Mouse (Mus musculus) small intestine, adult 2 months (tissue): ENCODE results near the gene Gm7358. TPM values are rescaled to one million over a fixed set of nuclear protein-coding genes. Genes with fewer than 3 reads are reported as not detected.
"Not testable (repeated sequence)": the region's sequence is repeated elsewhere in the genome, so short reads cannot be mapped to it uniquely, and the experiment has no call there.

Experiments
- H3K27ac ChIP-seq: fragments of 200-500 bp; 2 replicates; pipeline ENCODE4 v1.5.1; 2012; ENCODE audit warnings: low read depth, low read length, control low read depth, inconsistent platforms; ENCODE audit not compliant: insufficient read depth
- H3K27me3 ChIP-seq: fragments of 200-500 bp; 2 replicates; pipeline ENCODE4 v1.6.1; 2012; ENCODE audit warnings: mild to moderate bottlenecking, moderate library complexity, low read length, inconsistent platforms; ENCODE audit not compliant: control insufficient read depth, insufficient read depth
- H3K36me3 ChIP-seq: fragments of 200-500 bp; 2 replicates; pipeline ENCODE4 v1.6.1; 2012; ENCODE audit warnings: mild to moderate bottlenecking, low read length, control low read depth, inconsistent platforms; ENCODE audit not compliant: control insufficient read depth, insufficient read depth
- H3K4me1 ChIP-seq: fragments of 200-500 bp; 2 replicates; pipeline ENCODE4 v1.6.1; 2012; ENCODE audit warnings: low read length, inconsistent platforms, mixed read lengths; ENCODE audit not compliant: control insufficient read depth, insufficient read depth, insufficient read length
- H3K4me3 ChIP-seq: fragments of 200-500 bp; 2 replicates; pipeline ENCODE4 v1.5.1; 2012; ENCODE audit warnings: low read depth, mild to moderate bottlenecking, control low read depth, inconsistent platforms, low read length, moderate library complexity
- CTCF ChIP-seq: fragments of 200-500 bp; IDR thresholded peaks from 2 replicates; pipeline ENCODE4 v1.5.1; 2012; ENCODE audit warnings: low read depth, mild to moderate bottlenecking, control low read depth, inconsistent platforms, low read length, moderate library complexity, mixed read lengths; ENCODE audit not compliant: insufficient replicate concordance, insufficient read length; ENCODE audit errors: extremely low read depth
- WGBS: fragments of 180-500 bp; shearing (Covaris S2); methylation state at CpG from one replicate; pipeline ENCODE4 v1.1.7; 2018; 5-methylcytosine and 5-hydroxymethylcytosine counted together
- polyA plus RNA-seq: library from polyadenylated mRNA; depleted of rRNA; stranded (reverse); fragments of >200 nt; gene quantifications from 2 replicates; pipeline ENCODE4 v1.2.3, GENCODE M21; 2012; rRNA removed

Gm7358 gene
- polyA plus RNA-seq, result not detected in 2 replicates

DNA sequence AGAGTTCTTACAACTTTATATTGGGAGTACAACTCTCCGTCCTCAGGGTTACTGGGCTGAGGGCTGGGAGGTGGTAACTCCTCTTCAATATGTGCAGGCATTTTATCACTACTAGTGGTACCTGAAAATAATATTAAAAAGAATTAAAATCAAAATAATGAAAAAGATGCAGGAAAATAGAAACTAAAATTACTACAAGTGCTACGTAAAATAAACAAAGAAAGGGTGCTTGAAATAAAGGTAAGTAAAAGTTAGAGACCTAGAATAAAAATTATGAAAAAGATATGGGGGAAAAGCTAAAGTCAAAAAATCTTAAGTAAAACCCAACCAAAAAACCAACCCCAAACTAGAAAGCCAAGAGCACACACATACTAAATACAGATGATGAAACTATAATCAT, at the start of gene Gm7358:
Gm7358 (minus strand) TSS at position 101 of the 400 bp plus-strand sequence.
- not testable (repeated sequence) for H3K36me3 ChIP-seq, H3K4me3 ChIP-seq, H3K4me1 ChIP-seq, H3K27ac ChIP-seq, H3K27me3 ChIP-seq
- WGBS, result 50% methylated on average over 1 of the region's 2 CpGs

DNA sequence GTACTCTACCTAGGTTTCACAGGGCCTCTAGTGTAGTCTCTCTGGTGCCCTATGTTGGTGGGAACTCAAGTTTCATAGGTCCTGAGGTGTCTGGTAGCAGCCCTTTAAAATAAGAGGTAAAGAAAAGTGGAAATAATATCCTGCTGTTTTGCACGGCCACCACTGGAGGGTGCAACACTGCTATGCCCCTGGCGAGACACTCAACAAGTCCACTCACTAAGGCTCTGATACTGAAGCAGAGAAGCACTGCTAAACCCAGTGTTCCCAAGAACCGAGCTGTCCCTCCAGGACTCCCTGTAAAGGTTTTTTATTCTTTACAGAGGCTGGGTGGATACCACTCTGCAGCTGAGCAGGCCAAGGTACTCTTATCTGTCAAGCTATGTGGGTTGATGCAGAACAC, 43.7 kb upstream of the Gm7358 start:
- H3K4me3 ChIP-seq, H3K4me1 ChIP-seq, H3K27ac ChIP-seq, H3K27me3 ChIP-seq, H3K36me3 ChIP-seq: not testable (repeated sequence)
- 25% methylated on average over 3 of the region's 3 CpGs for WGBS
- peak; percentile 13; the same call in 1 of the 2 replicates for TF ChIP-seq CTCF

- not testable (repeated sequence) for H3K27ac ChIP-seq, H3K36me3 ChIP-seq, H3K4me1 ChIP-seq, H3K4me3 ChIP-seq, H3K27me3 ChIP-seq
- TF ChIP-seq CTCF, result peak; percentile 21; the same call in 1 of the 2 replicates
- 11% methylated on average over 1 of the region's 1 CpGs for WGBS
Observed at GRCm38 (mm10) chr17:14101446-14101980, 42.2 kb upstream of the Gm7358 start.

GRCm38 (mm10) chr17:14099886-14100285, 40.6 kb upstream of the Gm7358 start:
- H3K27ac ChIP-seq, H3K36me3 ChIP-seq, H3K27me3 ChIP-seq, H3K4me3 ChIP-seq, H3K4me1 ChIP-seq: not testable (repeated sequence)
- 65% methylated on average over 3 of the region's 3 CpGs for WGBS

GRCm38 (mm10) chr17:14094165-14094564, 34.8 kb upstream of the Gm7358 start:
- not testable (repeated sequence) for H3K4me1 ChIP-seq, H3K27me3 ChIP-seq, H3K36me3 ChIP-seq, H3K4me3 ChIP-seq, H3K27ac ChIP-seq
- 14% methylated on average over 3 of the region's 7 CpGs for WGBS

- not testable (repeated sequence) for H3K27ac ChIP-seq, H3K4me1 ChIP-seq, H3K4me3 ChIP-seq, H3K36me3 ChIP-seq, H3K27me3 ChIP-seq
- WGBS, result 11% methylated on average over 1 of the region's 1 CpGs
Observed at GRCm38 (mm10) chr17:14086629-14087028, 27.3 kb upstream of the Gm7358 start.

- 67% methylated on average over 1 of the region's 2 CpGs for WGBS
- H3K4me1 ChIP-seq, H3K4me3 ChIP-seq, H3K36me3 ChIP-seq, H3K27me3 ChIP-seq, H3K27ac ChIP-seq: not testable (repeated sequence)
Observed at GRCm38 (mm10) chr17:14041880-14042279, 17.5 kb downstream of the Gm7358 start.

- H3K4me1 ChIP-seq, H3K27me3 ChIP-seq, H3K27ac ChIP-seq, H3K4me3 ChIP-seq, H3K36me3 ChIP-seq: not testable (repeated sequence)
- WGBS, result 14% methylated on average over 1 of the region's 2 CpGs
Observed at GRCm38 (mm10) chr17:14037012-14037411, 22.3 kb downstream of the Gm7358 start.

DNA sequence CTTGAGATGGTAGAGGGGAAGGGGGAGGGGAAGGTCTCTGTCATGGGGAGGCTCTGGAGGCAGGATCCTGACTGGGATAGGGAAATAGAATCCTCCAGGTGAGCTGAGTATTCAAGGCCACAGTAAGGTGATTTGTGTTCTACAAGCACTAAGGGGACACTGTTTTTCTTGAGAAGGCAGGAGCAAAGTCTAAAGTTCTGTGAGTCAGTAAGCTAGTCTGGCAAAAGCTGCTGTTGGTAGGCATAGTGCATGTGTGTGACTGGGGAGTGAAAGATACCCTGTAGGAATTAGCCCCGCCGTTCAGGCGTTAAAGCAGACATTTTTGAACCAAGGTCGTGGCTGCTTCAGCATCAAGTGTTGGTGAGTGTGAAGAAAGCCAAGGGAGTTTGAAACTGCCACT, 23.2 kb downstream of the Gm7358 start:
- not testable (repeated sequence) for H3K27ac ChIP-seq, H3K27me3 ChIP-seq, H3K4me3 ChIP-seq, H3K36me3 ChIP-seq, H3K4me1 ChIP-seq
- WGBS, result 26% methylated on average over 4 of the region's 4 CpGs

Other genes with a start within 250 kb of the Gm7358 start
- gene Gm7168, start 111.2 kb downstream of the Gm7358 start, polyA plus RNA-seq, result 0.06 TPM in 1 of 2 replicates, not detected in the other
- gene Gm7356, start 55.8 kb downstream of the Gm7358 start, polyA plus RNA-seq, result not detected in 2 replicates
- gene Dact2, start 144.8 kb upstream of the Gm7358 start, polyA plus RNA-seq, result 11.1 and 43.8 TPM in 2 replicates
- 43.5 and 45.2 TPM in 2 replicates for gene Smoc2, start 220.0 kb upstream of the Gm7358 start, polyA plus RNA-seq